Mouse (Mus musculus) heart, adult 2 months (tissue): ENCODE results near the gene Tmem107.

ENCODE experiments used
- CTCF ChIP-seq: fragments of 200-600 bp; IDR thresholded peaks from 2 replicates; pipeline ENCODE4 v1.8.1; 2022; ENCODE audit warnings: antibody characterized with exemption, mild to moderate bottlenecking, moderate library complexity
- POLR2A ChIP-seq: fragments of 200-500 bp; IDR thresholded peaks from 2 replicates; pipeline ENCODE4 v1.6.1; 2011; ENCODE audit warnings: mild to moderate bottlenecking, low read depth, low read length, control low read depth; ENCODE audit not compliant: insufficient read depth

- TF ChIP-seq POLR2A (no peak), CTCF (no peak)
Measured at GRCm38 (mm10) chr11:69072666-69073064, 2.1 kb downstream of the Tmem107 start.
